Mouse (Mus musculus): ENCODE measurements around the gene Cnp.
A peak's percentile ranks its signal among the peaks of the same experiment; 100 is the strongest.

DNA sequence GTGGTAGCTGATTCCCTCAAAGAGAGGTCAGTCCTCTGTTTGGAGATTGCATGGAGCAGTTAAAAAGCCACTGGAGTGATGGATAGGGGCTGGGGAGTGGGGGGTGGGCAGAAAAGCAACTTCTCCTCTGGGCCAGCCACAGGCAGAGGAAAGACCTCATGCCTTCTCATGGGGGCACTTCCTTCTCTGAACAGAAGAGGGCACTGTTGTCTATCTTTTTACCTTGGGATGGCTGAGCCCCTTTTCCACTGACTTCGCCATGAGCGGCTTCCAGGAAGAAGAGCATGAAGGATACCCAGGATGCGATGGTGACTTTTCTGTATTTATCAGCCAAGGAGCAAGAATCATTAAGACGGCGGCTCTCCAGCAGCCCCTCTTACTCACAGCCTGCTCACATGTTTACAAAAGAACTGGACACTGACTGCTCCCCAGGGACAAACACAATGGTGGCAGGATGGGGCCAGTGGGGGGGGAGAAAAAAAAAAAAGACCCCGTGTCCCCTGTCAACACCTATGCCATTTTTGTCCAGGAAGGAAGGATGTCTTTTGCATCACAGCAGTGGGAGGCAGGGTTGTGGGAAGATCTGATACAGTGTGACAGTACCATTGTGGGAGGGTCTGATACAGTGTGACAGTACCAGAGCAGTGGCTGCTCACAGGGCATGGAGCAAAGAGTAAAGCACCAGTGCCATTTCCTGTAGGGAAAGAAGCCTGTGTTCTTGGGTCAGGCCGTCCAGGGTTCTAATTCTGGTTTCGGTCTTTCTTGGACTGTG lies 4.1 kb upstream of the Cnp start:
- TF ChIP-seq MAX (IDR thresholded peaks at IDR 0.05; ENCODE audit: low read length) (0 out of 2 replicates have a peak, but pooled peaks have one; percentile 5), CTCF (IDR thresholded peaks at IDR 0.05 in 2 of 3, conservative IDR thresholded peaks at IDR 0.05 in 1 of 3; ENCODE audit: control insufficient read depth in 1 of 3, insufficient read depth in 1 of 3, low read depth in 2 of 3, low read length in 3 of 3, poor library complexity in 1 of 3, severe bottlenecking in 1 of 3) (peak; percentile 81 to 94 (median 91)), MXI1 (IDR thresholded peaks at IDR 0.05; ENCODE audit: low read depth, low read length) (peak; percentile 61; the same call in 1 of the 2 replicates), POLR2A (IDR thresholded peaks at IDR 0.05; ENCODE audit: control insufficient read depth in 1 of 2, insufficient read depth in 1 of 2, low read depth in 1 of 2, low read length in 2 of 2, poor library complexity in 1 of 2) (no peak), ZMIZ1 (IDR thresholded peaks at IDR 0.05; ENCODE audit: low read depth, low read length) (no peak), UBTF (IDR thresholded peaks at IDR 0.05; ENCODE audit: borderline replicate concordance, insufficient read depth, low read depth, low read length) (no peak), CHD2 (IDR thresholded peaks at IDR 0.05; ENCODE audit: low read length) (no peak), GATA1 (IDR thresholded peaks at IDR 0.05; ENCODE audit: low read depth, low read length) (no peak), ZNF384 (IDR thresholded peaks at IDR 0.05; ENCODE audit: low read depth, low read length) (peak; percentile 30; the same call in 1 of the 2 replicates), MEF2A (IDR thresholded peaks at IDR 0.05; ENCODE audit: extremely low read depth, insufficient replicate concordance, low read depth, low read length, poor library complexity, severe bottlenecking) (no peak), NRF1 (IDR thresholded peaks at IDR 0.05; ENCODE audit: insufficient read depth, low read depth, low read length, poor library complexity, severe bottlenecking) (0 out of 2 replicates have a peak, but pooled peaks have one; percentile 11), ZKSCAN1 (IDR thresholded peaks at IDR 0.05; ENCODE audit: low read depth, low read length) (no peak)

All from MEL (cell line).